Mouse (Mus musculus): ENCODE measurements around the gene Actr8.

GRCm38 (mm10) chr14:30018463-30018801 is 40.3 kb downstream of the Actr8 start:
- TF ChIP-seq CTCF (IDR thresholded peaks at IDR 0.05; ENCODE audit: insufficient read depth, low read depth, low read length) (no peak), POLR2A (IDR thresholded peaks at IDR 0.05; ENCODE audit: insufficient read depth, low read depth, low read length) (no peak)

All from olfactory bulb, adult 2 months (tissue).